Comparison of ENCODE assay signal across 26 mouse cellular contexts in the genomic region with DNA sequence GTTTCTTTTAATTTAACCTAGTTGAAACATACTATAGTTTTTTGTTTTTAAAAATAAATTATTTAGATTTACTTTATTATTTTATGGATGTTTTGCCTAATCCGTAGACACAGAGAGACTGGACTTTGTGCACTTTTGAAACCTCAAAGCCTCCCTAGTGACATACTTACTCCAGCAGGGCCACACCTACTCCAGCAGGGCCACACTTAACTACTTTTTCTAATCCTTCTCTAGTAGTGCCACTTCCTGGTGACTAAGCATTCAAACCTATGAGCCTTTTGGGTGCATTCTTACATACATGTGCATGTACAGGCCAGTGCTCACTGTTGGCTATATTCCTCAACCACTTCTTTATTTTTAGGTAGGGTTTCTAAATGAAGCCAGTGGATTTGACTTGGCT. TPM values are rescaled to one million over a fixed set of nuclear protein-coding genes. Genes with fewer than 3 reads are reported as not detected.
A peak's percentile ranks its signal among the peaks of the same experiment; 100 is the strongest.
DNase-seq lines count a peak whose midpoint lies in the region; ATAC-seq and TF ChIP-seq lines count a peak whose summit lies in the region.
"Had no signal": no experiment of that assay in that cellular context is flagged by ENCODE, and none has a peak within 500 bp of the region (broad histone marks: within the 10 kb centered on the region; RNA-seq: fewer than 3 reads in every experiment).

No protein-coding gene starts in this region.

- no peak for TF ChIP-seq CTCF in kidney, adult 2 months (conservative IDR thresholded peaks at IDR 0.05; ENCODE audit: insufficient read depth, insufficient read length, low read depth, low read length)
- no peak for TF ChIP-seq CTCF in intestine, postnatal 0 days (IDR thresholded peaks at IDR 0.05; ENCODE audit: low read depth)

- H3K36me3 ChIP-seq in kidney, adult 2 months (ENCODE audit: control insufficient read depth, insufficient read depth, low read length): peaks cover 3% of the 10 kb centered on the region; the same call in 1 of the 2 replicates
- H3K36me3 ChIP-seq in intestine, embryonic 15.5 days: 0 out of 2 replicates have a peak, but pooled peaks cover 2% of the 10 kb centered on the region
- H3K36me3 ChIP-seq in intestine, postnatal 0 days (ENCODE audit: control insufficient read depth, insufficient read depth): no peaks in the 10 kb centered on the region
- H3K36me3 ChIP-seq in forebrain, embryonic 14.5 days (ENCODE audit: control insufficient read depth, insufficient read depth, low read length): peaks cover 30% of the 10 kb centered on the region; the same call in 1 of the 2 replicates

- peak; percentile 11 for DNase-seq in kidney, adult 2 months
- DNase-seq in kidney, postnatal 4 days: no peak
- peak; percentile 63 for DNase-seq in 416B (ENCODE audit: low read depth)
- DNase-seq in yolk sac, embryonic 10.5 days (ENCODE audit: low spot score): no peak
- DNase-seq in left cerebral cortex, adult 18-20 months (ENCODE audit: low spot score in 2 of 2): no peak
- no peak for DNase-seq in forebrain, embryonic 14.5 days (ENCODE audit: low spot score)
- DNase-seq: adrenal gland, adult 8-10 months; adrenal gland, postnatal 14 days; adrenal gland, postnatal 36 days; B cell, adult 2 months; cerebellum, adult 11-12 months; cerebellum, adult 2 months; cerebellum, adult 9-10 months; cerebellum, postnatal 10 days; cerebellum, postnatal 25 days had no signal

- H3K4me1 ChIP-seq in kidney, adult 2 months (ENCODE audit: control insufficient read depth, insufficient read depth, low read length): peaks cover 3% of the 10 kb centered on the region; the same call in 1 of the 2 replicates
- no peaks in the 10 kb centered on the region for H3K4me1 ChIP-seq in intestine, embryonic 15.5 days (replicated peaks)
- H3K4me1 ChIP-seq in intestine, postnatal 0 days (replicated peaks; ENCODE audit: control insufficient read depth, insufficient read depth, low read length): no peaks in the 10 kb centered on the region
- no peaks in the 10 kb centered on the region for H3K4me1 ChIP-seq in forebrain, embryonic 14.5 days (ENCODE audit: control insufficient read depth, insufficient read depth, low read length)
- H3K4me1 ChIP-seq: embryonic facial prominence, embryonic 10.5 days; embryonic facial prominence, embryonic 12.5 days had no signal

- ATAC-seq in intestine, embryonic 15.5 days: peak; percentile 41; the same call in 1 of the 2 replicates
- ATAC-seq in intestine, postnatal 0 days: 0 out of 2 replicates have a peak, but pooled peaks have one; percentile 22
- ATAC-seq in forebrain, embryonic 14.5 days: no peak
- ATAC-seq: activated CD4-positive, CD25-positive, alpha-beta regulatory T cell, adult 4 months; CD4-positive, CD25-positive, alpha-beta regulatory T cell, adult 4 months; forebrain, embryonic 13.5 days; forebrain, embryonic 16.5 days; Patski had no signal

- H3K9me3 ChIP-seq in intestine, embryonic 15.5 days: no peaks in the 10 kb centered on the region
- H3K9me3 ChIP-seq in intestine, postnatal 0 days (ENCODE audit: control insufficient read depth): no peaks in the 10 kb centered on the region
- H3K9me3 ChIP-seq in forebrain, embryonic 14.5 days (replicated peaks; ENCODE audit: control insufficient read depth, low read length): no peaks in the 10 kb centered on the region
- H3K9me3 ChIP-seq: embryonic facial prominence, embryonic 10.5 days; embryonic facial prominence, embryonic 12.5 days; forebrain, embryonic 13.5 days; G1E had no signal

- no peak for TF ChIP-seq POLR2A in kidney, adult 2 months (IDR thresholded peaks at IDR 0.05; ENCODE audit: low read depth, low read length)

- WGBS in kidney, adult 2 months: 67% methylated on average over 1 of the region's 1 CpGs
- 76% methylated on average over 1 of the region's 1 CpGs for WGBS in intestine, embryonic 15.5 days
- WGBS in intestine, postnatal 0 days: 42% methylated on average over 1 of the region's 1 CpGs
- WGBS in forebrain, embryonic 14.5 days: 91% methylated on average over 1 of the region's 1 CpGs

- no peaks in the 10 kb centered on the region for H3K27me3 ChIP-seq in kidney, adult 2 months (replicated peaks; ENCODE audit: control insufficient read depth, insufficient read depth, low read length)
- no peaks in the 10 kb centered on the region for H3K27me3 ChIP-seq in intestine, embryonic 15.5 days (replicated peaks)
- no peaks in the 10 kb centered on the region for H3K27me3 ChIP-seq in intestine, postnatal 0 days (replicated peaks; ENCODE audit: control insufficient read depth, insufficient read depth, low read length)
- H3K27me3 ChIP-seq in forebrain, embryonic 14.5 days (replicated peaks; ENCODE audit: control insufficient read depth, insufficient read depth, low read length): no peaks in the 10 kb centered on the region
- H3K27me3 ChIP-seq: CH12.LX; embryonic facial prominence, embryonic 12.5 days; forebrain, embryonic 13.5 days; Patski had no signal

- no peak overlapping the region for H3K9ac ChIP-seq in intestine, embryonic 15.5 days
- no peak overlapping the region for H3K9ac ChIP-seq in intestine, postnatal 0 days (ENCODE audit: low read depth, low read length)
- no peak overlapping the region for H3K9ac ChIP-seq in forebrain, embryonic 14.5 days (ENCODE audit: low read length)
- H3K9ac ChIP-seq: embryonic facial prominence, embryonic 12.5 days; forebrain, embryonic 13.5 days had no signal

- no peak overlapping the region for H3K27ac ChIP-seq in kidney, adult 2 months (ENCODE audit: insufficient read depth, low read depth, low read length)
- no peak overlapping the region for H3K27ac ChIP-seq in intestine, embryonic 15.5 days
- no peak overlapping the region for H3K27ac ChIP-seq in intestine, postnatal 0 days (ENCODE audit: low read depth, low read length)
- no peak overlapping the region for H3K27ac ChIP-seq in forebrain, embryonic 14.5 days (ENCODE audit: low read depth, low read length)
- H3K27ac ChIP-seq: embryonic facial prominence, embryonic 10.5 days; embryonic facial prominence, embryonic 12.5 days; forebrain, embryonic 13.5 days had no signal

- H3K4me2 ChIP-seq in intestine, embryonic 15.5 days (replicated peaks): no peak overlapping the region
- no peak overlapping the region for H3K4me2 ChIP-seq in intestine, postnatal 0 days (replicated peaks; ENCODE audit: low read depth)
- H3K4me2 ChIP-seq in forebrain, embryonic 14.5 days (ENCODE audit: low read length): no peak overlapping the region
- H3K4me2 ChIP-seq: embryonic facial prominence, embryonic 12.5 days; forebrain, embryonic 13.5 days had no signal

- no peak overlapping the region for H3K4me3 ChIP-seq in kidney, adult 2 months (ENCODE audit: insufficient read depth, low read depth, low read length)
- no peak overlapping the region for H3K4me3 ChIP-seq in intestine, embryonic 15.5 days (replicated peaks)
- H3K4me3 ChIP-seq in intestine, postnatal 0 days (ENCODE audit: low read depth, low read length): no peak overlapping the region
- H3K4me3 ChIP-seq in forebrain, embryonic 14.5 days (ENCODE audit: low read depth, low read length): no peak overlapping the region
- H3K4me3 ChIP-seq: embryonic facial prominence, embryonic 10.5 days; embryonic facial prominence, embryonic 12.5 days; forebrain, embryonic 13.5 days had no signal

RNA-seq across cellular contexts. Expression of a gene that starts 19.2 kb away (rescaled TPM):
- 7.6 and 9.5 TPM in 2 replicates for polyA plus RNA-seq in kidney, adult 2 months (2012; rRNA removed)
- 30.1 and 30.3 TPM in 2 replicates for polyA plus RNA-seq in intestine, embryonic 15.5 days (2015; fragmentation: Nextera tagmentation; extraction: Ambion mirVana)
- 7.8 and 10.1 TPM in 2 replicates for polyA plus RNA-seq in intestine, postnatal 0 days (2015; fragmentation: Nextera tagmentation; extraction: Ambion mirVana)
- 10 to 100 TPM; 88.1 to 89.6 TPM for total RNA-seq in left cerebral cortex, adult 18-20 months (2021)
- polyA plus RNA-seq in forebrain, embryonic 14.5 days (2014; fragmentation: Nextera tagmentation; extraction: Ambion mirVana): 54.7 and 73.1 TPM in 2 replicates

Comparison
In these comparisons a context has a peak if more than half of its experiments do, and no peak if none do; other contexts are left out.
1. DNase-seq: peak in kidney, adult 2 months (single experiment) and 416B (single experiment); none in kidney, postnatal 4 days (0 of 2), yolk sac, embryonic 10.5 days (single experiment), left cerebral cortex, adult 18-20 months (0 of 2) and forebrain, embryonic 14.5 days (single experiment).